Mouse (Mus musculus): ENCODE data around the gene Fam98a.

Fam98a gene

DNA sequence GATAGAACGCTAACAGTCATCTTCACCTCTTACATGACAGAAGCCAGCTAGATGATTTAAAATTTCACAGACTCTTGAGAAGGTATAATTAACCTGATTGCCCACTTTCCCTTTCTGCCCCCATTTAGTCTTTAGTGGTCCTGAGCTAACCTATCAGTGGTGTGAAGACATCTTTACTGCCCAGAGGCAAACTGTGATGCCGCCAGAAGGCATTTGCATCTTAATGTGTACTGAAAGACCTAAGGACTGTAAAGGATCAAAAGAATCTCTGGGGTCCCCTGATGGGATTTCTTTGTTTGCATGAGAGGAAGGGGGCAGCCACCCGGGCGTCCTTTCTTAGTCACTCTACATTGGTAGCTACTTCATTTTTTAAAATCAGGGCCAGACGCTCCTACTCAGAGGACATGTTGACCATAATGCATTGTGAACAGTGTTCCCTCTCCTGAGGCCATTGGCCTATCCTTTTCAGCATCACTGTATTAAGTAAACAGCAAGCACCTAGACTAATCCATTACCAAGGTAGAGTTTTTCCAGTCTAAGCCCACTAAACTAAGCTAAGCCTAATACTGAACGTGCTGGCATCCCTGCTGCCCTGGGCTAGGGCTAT is 30.4 kb downstream of the Fam98a start:
- no peak for DNase-seq

DNA sequence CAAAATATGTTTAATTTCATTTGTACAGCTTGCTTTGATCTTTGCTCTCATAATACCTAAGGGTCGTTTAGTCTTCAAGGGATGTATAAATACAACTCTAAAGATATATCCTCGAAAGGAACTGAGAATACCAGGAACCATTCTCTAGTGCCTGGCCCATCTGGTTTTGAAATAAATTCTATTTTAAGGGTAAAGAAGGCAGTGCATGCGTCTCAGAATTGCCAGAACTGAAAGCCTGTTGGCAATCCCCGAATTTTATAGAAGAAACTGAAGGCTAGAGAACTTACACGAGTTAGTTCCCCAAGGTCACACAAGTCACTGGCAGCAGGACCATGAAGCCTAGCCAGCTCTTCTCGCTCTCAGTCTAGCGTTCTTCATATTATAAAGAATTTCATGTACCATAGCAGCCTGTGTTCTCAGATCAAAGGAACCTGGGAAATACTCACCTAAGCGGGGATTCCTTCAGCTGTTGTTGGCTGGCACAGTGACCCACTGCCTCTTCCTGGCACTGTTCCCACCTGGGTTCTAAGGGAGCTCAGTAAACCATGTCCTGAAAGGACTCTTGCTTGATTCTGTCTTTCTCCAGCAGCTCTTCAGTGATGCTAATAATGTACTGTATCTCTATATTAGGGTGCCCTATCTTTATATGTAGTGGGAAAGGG is 32.4 kb downstream of the Fam98a start:
- no peak for DNase-seq

DNA sequence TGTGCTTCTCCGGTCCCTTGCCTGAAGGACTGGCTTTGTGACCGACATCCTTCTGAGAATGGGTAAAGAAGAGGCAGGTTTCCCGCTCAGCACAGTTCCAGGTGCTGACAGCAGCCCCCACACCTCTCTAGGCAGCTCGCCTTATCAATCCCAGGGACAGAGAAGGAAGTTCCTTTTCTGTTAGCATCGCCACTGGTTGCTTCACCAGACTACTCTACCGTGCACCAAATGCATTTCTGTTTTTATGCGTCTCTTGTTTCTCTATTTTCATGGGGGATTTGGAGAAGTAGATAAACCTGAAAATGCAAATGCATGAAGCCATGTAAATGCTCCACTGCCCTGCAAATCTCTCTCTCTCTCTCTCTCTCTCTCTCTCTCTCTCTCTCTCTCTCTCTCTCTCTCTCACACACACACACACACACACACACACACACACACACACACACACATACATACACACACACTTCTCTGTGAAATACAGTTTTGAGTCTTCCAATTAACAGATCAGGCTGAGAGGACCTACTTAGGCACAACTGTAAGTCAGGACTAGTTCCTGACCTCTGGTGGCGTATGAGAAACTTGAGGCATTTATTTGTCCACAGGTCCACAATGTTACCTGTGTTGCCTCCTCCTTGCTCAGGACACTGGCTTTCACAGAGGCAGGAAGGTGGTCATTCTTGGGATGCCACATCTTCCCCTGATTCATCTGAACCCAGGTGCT is 33.4 kb downstream of the Fam98a start:
- DNase-seq, result no peak

DNA sequence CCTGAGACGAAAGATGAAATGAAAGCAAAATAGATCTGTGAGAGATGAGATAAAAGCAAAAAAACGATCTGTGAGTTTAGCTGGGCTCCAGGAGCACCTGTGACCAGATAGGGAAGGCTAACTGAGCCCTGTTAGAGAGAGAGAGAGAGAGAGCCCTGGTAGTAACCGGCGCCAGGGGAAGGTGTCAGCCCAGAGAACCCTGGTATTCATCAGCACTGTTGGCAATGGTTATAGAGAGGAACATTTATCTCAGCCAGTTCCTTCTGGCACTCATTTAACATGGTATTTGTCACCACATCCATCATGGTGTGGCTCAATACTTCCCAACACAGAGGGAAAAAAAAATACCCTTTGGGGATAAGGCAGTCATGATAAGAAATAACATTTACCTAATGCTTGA is 35.2 kb downstream of the Fam98a start:
- no peak for DNase-seq

DNA sequence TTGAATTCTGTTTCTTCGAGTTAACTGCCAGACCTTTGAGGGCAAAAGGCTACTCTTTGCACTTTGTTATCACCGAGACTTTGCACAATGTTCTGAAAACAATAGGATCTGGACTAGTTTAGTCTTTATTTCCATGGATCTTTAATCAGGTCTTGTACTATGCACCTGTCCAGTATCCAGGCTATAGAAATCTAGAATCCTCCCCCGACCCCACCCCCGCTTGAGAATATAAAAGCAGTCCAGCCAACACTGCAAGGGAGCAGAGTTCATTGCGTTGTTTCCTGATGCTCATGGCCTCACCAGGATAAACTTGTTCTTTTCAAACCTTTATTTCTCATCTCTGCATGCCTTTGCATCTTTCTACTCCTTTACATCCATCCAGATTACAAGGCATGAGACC is 42.5 kb downstream of the Fam98a start:
- no peak for DNase-seq

DNA sequence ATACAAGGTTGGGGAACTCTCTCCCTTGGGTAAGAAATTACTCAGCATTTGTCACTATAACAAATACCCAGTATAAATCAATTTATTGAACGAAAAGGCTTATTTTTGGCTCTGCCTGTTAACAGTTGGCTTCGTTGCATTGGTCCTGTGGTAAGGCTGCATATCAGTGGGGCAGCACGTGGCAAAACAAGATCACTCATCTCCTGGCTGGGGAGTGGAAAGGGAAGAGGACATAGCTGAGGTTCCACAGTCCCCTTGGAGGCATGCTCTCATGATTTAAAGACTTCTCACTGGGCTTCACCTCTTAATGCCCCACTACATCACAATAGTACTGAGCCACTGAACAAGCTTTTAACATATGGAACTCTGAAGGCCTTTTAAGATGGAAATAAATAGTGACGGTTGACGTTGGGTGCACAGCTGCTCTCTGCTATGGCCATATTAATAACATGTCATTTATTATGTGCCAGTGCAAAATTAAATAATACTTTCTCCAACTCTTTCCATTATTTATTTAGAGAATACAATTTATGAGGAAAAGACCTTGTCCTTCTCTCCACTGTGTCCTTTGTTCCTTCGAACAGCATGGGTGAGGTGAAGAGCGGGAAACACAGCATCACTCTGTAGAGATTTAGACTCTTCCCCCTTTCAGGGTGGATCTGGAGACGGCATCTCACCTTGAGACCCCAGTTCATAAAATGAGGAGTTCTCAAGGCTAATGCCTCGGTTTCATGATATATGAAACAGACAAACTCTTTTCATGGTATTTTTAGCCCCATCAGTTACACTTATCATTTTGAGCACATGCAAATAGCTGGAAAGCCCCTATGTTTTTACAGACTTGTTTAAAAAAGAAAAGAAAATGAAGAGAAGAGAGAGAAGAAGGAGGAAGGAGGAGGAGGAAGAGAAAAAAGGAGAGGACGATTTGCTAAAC is 44.8 kb downstream of the Fam98a start:
- DNase-seq, result no peak

DNA sequence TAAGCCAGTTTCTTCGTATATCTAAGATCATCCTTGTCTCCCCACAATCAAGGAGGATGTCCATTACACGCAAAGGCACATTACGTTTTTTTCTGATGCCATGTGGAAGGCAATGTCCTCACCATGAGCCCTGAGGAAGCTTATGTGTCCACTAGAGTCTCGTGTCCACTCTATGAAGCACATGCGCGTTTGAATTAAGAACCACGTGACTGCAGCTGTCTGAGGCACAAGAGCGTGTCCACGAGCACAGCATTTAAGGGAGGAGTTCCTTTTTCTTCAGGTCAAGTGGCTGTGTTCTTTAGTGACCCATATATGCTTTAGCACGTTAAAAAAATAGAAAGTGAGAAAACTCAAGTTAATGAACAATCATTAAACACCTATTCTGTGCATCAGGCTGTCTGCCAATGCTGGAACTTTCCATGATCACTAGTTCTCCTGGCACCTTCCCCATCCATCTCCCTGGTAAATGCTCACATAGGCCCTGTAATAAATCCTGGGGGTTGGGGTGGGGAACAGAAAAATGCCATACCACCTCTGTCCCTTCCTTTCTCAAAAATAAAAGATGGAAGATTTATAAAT is 45.6 kb downstream of the Fam98a start:
- no peak for DNase-seq

DNA sequence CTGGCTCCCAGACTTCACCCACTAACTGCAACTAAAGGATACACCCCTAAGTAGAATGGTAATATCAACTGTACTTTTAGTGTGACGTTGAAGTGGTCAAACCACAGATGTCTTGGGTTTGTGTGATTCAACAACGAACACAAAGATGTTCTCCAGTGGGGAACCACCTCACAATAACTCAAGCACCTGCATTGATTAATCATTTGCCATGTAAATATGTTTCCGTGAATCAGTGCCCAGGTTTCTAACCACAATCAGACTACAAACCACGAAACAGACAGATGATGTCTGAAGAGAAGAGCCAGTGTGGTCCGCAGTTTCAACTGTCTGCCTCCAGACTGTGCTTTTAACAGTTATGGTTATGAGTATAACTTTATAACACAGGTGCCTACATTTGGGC is 46.7 kb downstream of the Fam98a start:
- DNase-seq, result no peak

DNA sequence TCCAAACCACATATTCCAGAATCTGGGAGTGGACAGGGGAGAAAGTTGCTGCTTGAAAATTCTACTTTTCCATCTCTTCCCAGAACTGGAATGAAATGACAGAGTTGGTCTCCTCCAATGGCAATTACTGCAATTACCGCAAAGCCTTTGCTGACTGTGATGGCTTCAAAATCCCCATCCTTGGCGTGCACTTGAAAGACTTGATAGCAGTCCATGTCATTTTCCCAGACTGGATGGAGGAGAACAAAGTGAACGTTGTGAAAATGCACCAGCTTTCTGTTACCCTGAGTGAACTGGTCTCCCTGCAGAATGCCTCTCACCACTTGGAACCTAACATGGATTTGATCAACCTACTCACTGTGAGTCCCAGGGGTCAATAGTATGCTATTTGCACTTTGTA is 48.7 kb downstream of the Fam98a start:
- no peak for DNase-seq

DNA sequence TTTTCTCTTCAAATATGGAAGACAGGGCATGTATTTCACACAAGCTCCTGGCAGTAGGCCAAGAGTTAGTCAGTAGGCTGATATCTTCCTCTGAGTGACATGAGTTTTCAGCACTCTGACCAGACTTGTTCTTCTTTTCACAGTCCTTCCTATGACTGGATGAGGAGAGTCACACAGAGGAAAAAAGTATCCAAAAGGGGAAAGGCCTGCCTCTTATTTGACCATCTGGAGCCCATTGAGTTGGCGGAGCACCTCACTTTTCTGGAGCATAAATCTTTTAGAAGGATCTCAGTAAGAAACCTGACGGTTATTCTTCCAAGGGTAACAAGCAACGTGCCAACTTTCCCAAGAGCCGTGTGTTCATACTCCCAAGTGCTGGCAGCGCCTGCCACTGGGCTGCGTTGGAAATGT is 53.5 kb downstream of the Fam98a start:
- DNase-seq, result no peak

DNA sequence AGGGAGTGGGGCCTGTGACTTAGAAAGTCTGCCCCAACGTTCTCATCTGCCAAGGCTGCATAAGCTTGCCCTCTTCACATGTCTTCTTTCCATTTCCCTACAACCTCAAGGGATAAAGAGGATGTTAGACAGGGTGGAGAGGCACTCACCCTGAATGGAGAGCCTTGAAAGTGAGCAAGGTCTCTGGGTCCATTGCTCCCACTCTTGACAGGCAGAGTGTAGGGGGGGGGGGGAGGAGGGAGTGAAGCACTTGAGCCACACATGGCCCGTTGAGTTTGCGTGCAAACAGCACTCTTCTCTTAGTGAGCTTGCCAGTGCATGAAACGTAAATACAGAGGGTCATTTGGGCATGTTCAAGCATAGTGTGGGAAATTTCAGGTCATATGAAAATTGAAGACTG is 56.5 kb downstream of the Fam98a start:
- DNase-seq, result no peak

Data from cerebellum, postnatal 36 days (tissue).